Mouse (Mus musculus): ENCODE results near the gene Ptpre. TPM values are rescaled to one million over a fixed set of nuclear protein-coding genes. Genes with fewer than 3 reads are reported as not detected.
A peak's percentile ranks its signal among the peaks of the same experiment; 100 is the strongest.

Ptpre gene
- total and polyA plus RNA-seq, 3 experiments: 30.5 to 154 (median 119) TPM

GRCm38 (mm10) chr7:135601607-135602006 is 64.3 kb downstream of the Ptpre start:
- peaks cover 98% of the 10 kb centered on the region for H3K4me1 ChIP-seq (ENCODE audit: insufficient read depth, low read depth, low read length)
- no peak for DNase-seq (ENCODE audit: low spot score)
- H3K27me3 ChIP-seq (ENCODE audit: insufficient read depth, low read length): no peaks in the 10 kb centered on the region
- ATAC-seq (ENCODE audit: extremely low read depth, insufficient number of reproducible peaks, low FRiP score, poor library complexity, severe bottlenecking): no peak
- H3K9me3 ChIP-seq (replicated peaks): no peaks in the 10 kb centered on the region
- peaks cover 69% of the 10 kb centered on the region for H3K36me3 ChIP-seq (replicated peaks)
- TF ChIP-seq GATA1 (IDR thresholded peaks at IDR 0.05; ENCODE audit: borderline replicate concordance, low read length) (no peak), TAL1 (conservative IDR thresholded peaks at IDR 0.05; ENCODE audit: low read depth, low read length) (peak; percentile 63)
- no peak overlapping the region; the same call in 1 of the 2 replicates for H3K4me3 ChIP-seq (ENCODE audit: low read depth, low read length)

- no peak for DNase-seq (ENCODE audit: low spot score)
- TF ChIP-seq TAL1 (conservative IDR thresholded peaks at IDR 0.05; ENCODE audit: low read depth, low read length) (no peak), GATA2 (IDR thresholded peaks at IDR 0.05; ENCODE audit: borderline replicate concordance, low read depth, low read length) (no peak), CTCF (IDR thresholded peaks at IDR 0.05; ENCODE audit: low read depth, low read length) (no peak)
- Histone ChIP-seq H3K36me3 (replicated peaks) (peaks cover 70% of the 10 kb centered on the region), H3K27me3 (ENCODE audit: insufficient read depth, low read length) (no peaks in the 10 kb centered on the region), H3K4me1 (ENCODE audit: insufficient read depth, low read depth, low read length) (peaks cover 98% of the 10 kb centered on the region), H3K9me3 (replicated peaks) (no peaks in the 10 kb centered on the region), H3K4me3 (ENCODE audit: low read depth, low read length) (no peak overlapping the region)
- ATAC-seq (ENCODE audit: extremely low read depth, insufficient number of reproducible peaks, low FRiP score, poor library complexity, severe bottlenecking): no peak
Measured at GRCm38 (mm10) chr7:135602265-135602664, 65.0 kb downstream of the Ptpre start.

- ATAC-seq (ENCODE audit: extremely low read depth, insufficient number of reproducible peaks, low FRiP score, poor library complexity, severe bottlenecking) (no peak), DNase-seq (ENCODE audit: low spot score) (no peak)
- no peaks in the 10 kb centered on the region for H3K27me3 ChIP-seq (ENCODE audit: insufficient read depth, low read length)
- peaks cover 75% of the 10 kb centered on the region for H3K36me3 ChIP-seq (replicated peaks)
- no peaks in the 10 kb centered on the region for H3K9me3 ChIP-seq (replicated peaks)
- H3K4me3 ChIP-seq (ENCODE audit: low read depth, low read length): no peak overlapping the region
- TF ChIP-seq TAL1 (conservative IDR thresholded peaks at IDR 0.05; ENCODE audit: low read depth, low read length) (no peak), POLR2AphosphoS5 (IDR thresholded peaks at IDR 0.05; ENCODE audit: insufficient replicate concordance, low read depth, low read length) (no peak), GATA1 (IDR thresholded peaks at IDR 0.05; ENCODE audit: borderline replicate concordance, low read length) (no peak)
- peaks cover 99% of the 10 kb centered on the region for H3K4me1 ChIP-seq (ENCODE audit: insufficient read depth, low read depth, low read length)
Measured at GRCm38 (mm10) chr7:135602881-135603523, 65.7 kb downstream of the Ptpre start.

GRCm38 (mm10) chr7:135605002-135605803 is 67.9 kb downstream of the Ptpre start:
- TF ChIP-seq GATA2 (IDR thresholded peaks at IDR 0.05; ENCODE audit: borderline replicate concordance, low read depth, low read length): no peak
- Histone ChIP-seq H3K36me3 (replicated peaks) (peaks cover 92% of the 10 kb centered on the region), H3K27me3 (ENCODE audit: insufficient read depth, low read length) (no peaks in the 10 kb centered on the region), H3K4me3 (ENCODE audit: low read depth, low read length) (peak overlapping the region; percentile 28; the same call in 1 of the 2 replicates), H3K9me3 (replicated peaks) (no peaks in the 10 kb centered on the region), H3K4me1 (ENCODE audit: insufficient read depth, low read depth, low read length) (peaks cover 99% of the 10 kb centered on the region)
- no peak for DNase-seq (ENCODE audit: low spot score)
- no peak for ATAC-seq (ENCODE audit: extremely low read depth, insufficient number of reproducible peaks, low FRiP score, poor library complexity, severe bottlenecking)

- peaks cover 94% of the 10 kb centered on the region for H3K36me3 ChIP-seq (replicated peaks)
- peaks cover 99% of the 10 kb centered on the region for H3K4me1 ChIP-seq (ENCODE audit: insufficient read depth, low read depth, low read length)
- ATAC-seq (ENCODE audit: extremely low read depth, insufficient number of reproducible peaks, low FRiP score, poor library complexity, severe bottlenecking): no peak
- H3K27me3 ChIP-seq (ENCODE audit: insufficient read depth, low read length): no peaks in the 10 kb centered on the region
- DNase-seq (ENCODE audit: low spot score): no peak
- H3K9me3 ChIP-seq (replicated peaks): no peaks in the 10 kb centered on the region
- no peak overlapping the region for H3K4me3 ChIP-seq (ENCODE audit: low read depth, low read length)
- no peak for TF ChIP-seq TAL1 (conservative IDR thresholded peaks at IDR 0.05; ENCODE audit: low read depth, low read length)
- no peak for TF ChIP-seq GATA1 (IDR thresholded peaks at IDR 0.05; ENCODE audit: borderline replicate concordance, low read length)
- no peak for TF ChIP-seq POLR2AphosphoS5 (IDR thresholded peaks at IDR 0.05; ENCODE audit: insufficient replicate concordance, low read depth, low read length)
- TF ChIP-seq CTCF (IDR thresholded peaks at IDR 0.05; ENCODE audit: low read depth, low read length): no peak
- no peak for TF ChIP-seq GATA2 (IDR thresholded peaks at IDR 0.05; ENCODE audit: borderline replicate concordance, low read depth, low read length)
Measured at GRCm38 (mm10) chr7:135605804-135606072, 68.5 kb downstream of the Ptpre start.

GRCm38 (mm10) chr7:135608208-135608607 is 70.9 kb downstream of the Ptpre start:
- Histone ChIP-seq H3K27me3 (ENCODE audit: insufficient read depth, low read length) (no peaks in the 10 kb centered on the region), H3K9me3 (replicated peaks) (no peaks in the 10 kb centered on the region), H3K4me3 (ENCODE audit: low read depth, low read length) (no peak overlapping the region; the same call in 1 of the 2 replicates), H3K4me1 (ENCODE audit: insufficient read depth, low read depth, low read length) (peaks cover 91% of the 10 kb centered on the region), H3K36me3 (replicated peaks) (peaks cover 95% of the 10 kb centered on the region)
- ATAC-seq (ENCODE audit: extremely low read depth, insufficient number of reproducible peaks, low FRiP score, poor library complexity, severe bottlenecking) (peak; percentile 25; the same call in 1 of the 2 replicates), DNase-seq (ENCODE audit: low spot score) (no peak)
- TF ChIP-seq POLR2AphosphoS5 (IDR thresholded peaks at IDR 0.05; ENCODE audit: insufficient replicate concordance, low read depth, low read length) (no peak), GATA1 (IDR thresholded peaks at IDR 0.05; ENCODE audit: borderline replicate concordance, low read length) (no peak), CTCF (IDR thresholded peaks at IDR 0.05; ENCODE audit: low read depth, low read length) (no peak), TAL1 (conservative IDR thresholded peaks at IDR 0.05; ENCODE audit: low read depth, low read length) (no peak), GATA2 (IDR thresholded peaks at IDR 0.05; ENCODE audit: borderline replicate concordance, low read depth, low read length) (no peak)
